Mouse (Mus musculus) right cerebral cortex, adult 2 months (tissue): ENCODE measurements at regions not wholly inside any gene's neighbourhood (a gene's known extent, or its start where the extent isn't known, plus 50 kb on each side); places are given as distances from the start of the nearest gene placed in this dataset.

Source experiments
- DNase-seq, 2 experiments: peaks; one replicate each; pipeline ENCODE4 v3.0.0; 2021 to 2022; ENCODE audit warnings: low spot score in 2 of 2

- peak; percentile 98 for DNase-seq
Measured at GRCm38 (mm10) chr15:85634322-85635141, 52.3 kb upstream of the Wnt7b start.

- no peak for DNase-seq
Measured at GRCm38 (mm10) chr15:85635425-85635824, 53.2 kb upstream of the Wnt7b start.

GRCm38 (mm10) chr15:85639566-85639965 is 57.3 kb upstream of the Wnt7b start:
- DNase-seq, result no peak

DNA sequence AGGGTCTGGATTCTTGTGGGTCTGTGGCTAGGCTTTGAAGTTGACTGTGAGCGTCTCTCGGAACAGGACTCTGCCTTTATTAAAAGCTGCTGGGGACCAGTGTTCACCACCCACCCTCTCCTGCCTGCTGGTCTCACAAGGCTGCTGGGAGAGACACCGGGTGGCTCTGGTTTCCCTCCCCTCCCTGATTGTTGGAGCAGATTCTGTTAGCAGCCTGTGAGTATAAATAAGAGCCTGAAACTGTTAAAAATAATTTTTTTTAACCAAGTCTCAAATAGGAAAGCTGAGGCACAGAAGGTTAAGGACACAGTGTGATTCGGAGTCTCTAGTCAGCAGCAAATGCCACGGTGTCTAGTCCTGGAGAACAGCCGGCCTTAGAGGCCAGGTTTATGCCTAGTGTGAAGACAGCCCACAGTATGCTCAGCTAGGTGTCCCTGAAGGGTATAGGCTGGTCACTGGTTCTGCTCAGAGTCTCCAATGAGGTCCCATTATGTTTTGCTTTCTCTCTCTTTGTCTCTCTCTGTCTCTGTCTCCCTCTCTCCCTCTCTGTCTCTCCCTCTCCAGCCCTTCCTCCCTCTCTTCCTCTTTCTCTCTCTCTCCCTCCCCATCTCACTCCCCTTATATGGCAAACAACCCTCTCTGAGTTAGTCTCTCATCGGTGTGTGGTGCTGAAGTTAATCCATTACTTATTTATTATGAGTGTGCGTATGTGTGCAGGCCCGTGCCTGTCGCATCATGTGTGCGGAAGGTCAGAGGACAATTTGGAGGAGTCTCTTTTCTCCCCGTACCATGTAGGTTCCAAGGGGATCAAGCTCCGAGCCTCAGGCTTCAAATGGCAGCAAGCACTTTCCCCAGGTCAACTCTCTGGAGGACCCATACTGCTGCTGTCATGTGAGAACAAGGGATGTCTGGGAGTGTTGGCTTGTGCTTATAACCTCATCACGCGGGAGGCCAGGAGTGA is 59.1 kb upstream of the Wnt7b start:
- no peak for DNase-seq

DNA sequence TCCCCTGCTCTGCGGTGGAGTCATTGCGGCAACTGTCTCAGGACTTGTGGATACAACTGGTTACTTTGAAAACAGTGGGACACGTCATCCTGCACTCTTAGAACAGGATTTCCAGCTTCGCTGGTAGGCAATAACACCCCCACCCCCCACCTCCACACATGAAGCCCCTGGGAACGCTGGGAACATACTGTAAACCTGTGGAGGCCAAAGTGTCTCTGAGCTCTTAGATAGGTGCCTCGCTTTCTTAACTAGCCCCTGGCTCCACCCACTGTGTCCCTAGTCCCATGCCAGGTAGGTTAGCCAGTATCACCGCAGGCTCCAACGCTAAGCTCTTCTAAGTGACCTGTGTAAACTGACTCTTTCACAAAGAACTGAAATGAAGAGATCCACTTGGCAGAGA is 63.1 kb upstream of the Wnt7b start:
- DNase-seq, result no peak

DNA sequence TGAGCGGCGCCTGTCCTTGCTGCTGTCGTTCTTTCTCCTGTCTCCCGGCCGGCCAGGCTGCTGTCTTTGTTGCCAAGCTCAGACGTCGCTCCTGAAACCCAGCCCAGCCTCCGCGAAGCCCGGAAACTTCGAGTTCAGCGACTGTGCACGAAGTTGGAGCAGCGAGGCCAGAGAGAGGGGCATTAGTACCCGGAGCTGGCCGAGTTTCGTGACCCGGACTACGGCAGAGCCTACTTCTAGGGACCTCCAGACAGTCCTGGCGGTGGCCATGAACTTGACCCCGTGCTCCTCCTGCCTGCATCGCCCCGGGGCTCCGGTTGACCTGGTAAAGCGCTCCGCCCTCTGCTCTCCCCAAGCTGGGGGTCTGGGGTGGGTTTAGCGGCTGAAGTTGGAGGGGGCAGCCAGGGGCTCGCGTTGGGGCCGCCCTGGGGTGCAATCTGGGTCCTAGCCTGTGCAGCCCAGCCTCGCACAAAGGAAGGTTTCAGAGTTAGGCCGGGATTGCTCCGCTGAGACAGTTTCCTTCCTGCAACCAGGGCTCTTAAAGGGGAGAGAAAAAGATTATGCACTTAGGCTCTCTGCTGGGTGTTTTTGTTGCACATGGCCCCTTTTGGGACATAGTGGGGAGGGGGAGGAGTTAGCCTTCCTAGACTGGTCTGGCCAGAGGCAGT is 63.8 kb upstream of the Wnt7b start:
- DNase-seq, result peak in 1 of 2 experiments; percentile 43

DNA sequence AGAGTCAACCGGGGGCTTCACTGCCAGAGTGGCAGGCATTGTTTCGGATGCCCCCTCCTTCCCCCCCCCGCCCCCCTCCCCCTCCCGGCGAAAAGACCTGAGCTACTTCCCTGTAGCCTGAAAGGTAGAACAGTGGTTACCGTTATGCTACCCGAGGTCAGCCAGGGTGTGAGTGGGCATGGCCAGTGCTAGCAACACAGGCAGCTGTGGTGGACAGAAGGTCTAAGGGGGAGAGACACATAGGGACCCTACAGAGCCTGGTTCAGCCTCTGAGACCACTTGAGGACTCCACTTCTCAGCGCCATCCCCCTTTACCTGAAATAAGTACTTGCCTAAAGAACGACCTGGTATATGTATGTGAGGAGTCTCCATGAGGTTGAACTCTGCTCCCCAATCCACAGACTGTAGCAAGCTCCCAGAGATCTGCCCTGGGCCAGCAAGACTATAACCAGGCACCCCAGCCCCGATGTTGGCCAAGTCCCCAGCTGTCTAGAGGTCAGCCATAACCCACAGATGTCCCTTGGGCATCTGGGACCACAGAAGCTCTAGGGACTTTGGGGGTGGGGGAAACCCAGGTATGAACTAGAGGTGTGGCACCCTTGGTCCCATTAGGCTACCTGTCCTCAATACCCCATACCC is 64.5 kb upstream of the Wnt7b start:
- DNase-seq, result no peak

GRCm38 (mm10) chr15:85647593-85647992 is 65.3 kb upstream of the Wnt7b start:
- no peak for DNase-seq

- DNase-seq, result no peak
Measured at GRCm38 (mm10) chr15:85650241-85650640, 68.0 kb upstream of the Wnt7b start.

DNA sequence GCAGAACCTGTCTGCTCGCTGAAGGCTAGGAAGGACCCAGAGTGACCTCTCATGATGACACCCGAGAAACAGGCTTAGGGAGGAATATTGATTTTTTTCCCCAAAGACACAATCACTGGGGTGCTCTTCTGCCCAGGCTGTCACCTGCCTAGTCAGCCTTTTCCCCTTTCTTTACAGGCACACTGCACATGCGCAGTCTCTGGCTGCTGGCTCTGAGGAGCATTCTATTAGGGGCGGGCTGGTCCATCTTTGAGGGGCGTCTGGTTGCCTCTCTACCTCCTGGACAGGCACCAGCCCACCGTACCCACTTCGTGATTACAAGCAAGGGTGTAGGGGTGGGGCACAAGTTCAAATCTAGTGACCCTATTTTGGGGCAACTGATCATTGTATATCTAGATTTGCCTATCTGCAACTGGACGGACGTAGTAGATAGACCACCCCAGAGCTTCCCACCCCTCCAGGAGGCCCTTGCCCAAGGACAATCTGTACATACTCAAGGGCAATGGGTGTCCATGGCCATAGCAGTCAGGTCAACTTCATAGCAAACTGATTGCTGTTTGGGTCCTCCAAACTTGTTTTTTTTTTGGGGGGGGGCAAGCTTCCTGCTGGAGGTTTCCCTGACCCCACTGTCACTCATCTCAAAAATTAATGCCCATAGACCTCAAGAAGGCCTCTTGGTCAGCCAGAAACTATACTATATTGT is 69.6 kb upstream of the Wnt7b start:
- no peak for DNase-seq

DNA sequence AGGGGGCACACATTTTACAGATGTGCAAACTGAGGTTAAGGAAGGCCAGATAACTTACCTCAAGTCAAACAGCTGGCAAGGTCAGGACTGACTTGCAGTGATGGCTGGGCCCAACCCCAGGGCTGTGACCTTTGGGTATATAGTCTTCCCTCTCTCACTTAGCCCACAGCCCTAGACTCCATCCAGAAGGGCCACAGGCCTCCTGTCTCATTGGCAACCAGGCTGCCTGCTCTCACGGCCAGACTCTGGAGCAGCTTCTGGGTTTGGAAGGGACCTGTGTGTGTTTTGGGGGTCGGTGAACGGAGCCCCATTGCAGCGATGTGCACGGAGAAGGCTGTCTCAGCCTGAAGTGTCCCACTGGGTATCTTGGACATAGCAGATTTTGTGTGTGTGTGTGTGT is 70.2 kb upstream of the Wnt7b start:
- no peak for DNase-seq

DNA sequence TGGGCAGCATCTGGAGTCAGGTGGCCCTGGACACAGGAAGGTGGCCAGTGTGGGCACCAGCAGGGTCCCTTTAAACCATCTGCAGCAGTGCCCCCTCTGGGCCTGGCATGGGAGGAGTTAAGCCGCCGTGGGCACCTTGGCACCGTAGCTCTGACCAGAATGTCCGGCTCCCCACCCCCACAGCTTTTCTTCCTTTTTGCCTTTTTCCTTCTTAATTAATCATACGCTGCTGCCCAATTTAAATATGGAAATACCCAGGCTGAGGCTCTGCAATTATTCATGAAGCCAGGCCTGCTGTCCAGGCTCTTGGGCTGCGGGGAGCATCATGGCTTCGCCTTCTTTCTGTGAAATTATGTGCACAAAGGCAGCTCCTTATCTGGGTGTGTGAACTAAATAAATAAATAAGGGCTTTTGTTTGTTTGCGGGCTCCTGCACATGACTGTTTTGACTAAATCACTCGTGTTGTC is 70.6 kb upstream of the Wnt7b start:
- DNase-seq, result peak; percentile 39 to 68

GRCm38 (mm10) chr15:85653421-85654401 is 71.4 kb upstream of the Wnt7b start:
- peak; percentile 72 to 85 for DNase-seq

GRCm38 (mm10) chr15:85654791-85655190 is 72.5 kb upstream of the Wnt7b start:
- DNase-seq, result no peak

GRCm38 (mm10) chr15:85655751-85656167 is 73.5 kb upstream of the Wnt7b start:
- peak in 1 of 2 experiments; percentile 23 for DNase-seq

- no peak for DNase-seq
Measured at GRCm38 (mm10) chr15:85656852-85657251, 74.6 kb upstream of the Wnt7b start.

DNA sequence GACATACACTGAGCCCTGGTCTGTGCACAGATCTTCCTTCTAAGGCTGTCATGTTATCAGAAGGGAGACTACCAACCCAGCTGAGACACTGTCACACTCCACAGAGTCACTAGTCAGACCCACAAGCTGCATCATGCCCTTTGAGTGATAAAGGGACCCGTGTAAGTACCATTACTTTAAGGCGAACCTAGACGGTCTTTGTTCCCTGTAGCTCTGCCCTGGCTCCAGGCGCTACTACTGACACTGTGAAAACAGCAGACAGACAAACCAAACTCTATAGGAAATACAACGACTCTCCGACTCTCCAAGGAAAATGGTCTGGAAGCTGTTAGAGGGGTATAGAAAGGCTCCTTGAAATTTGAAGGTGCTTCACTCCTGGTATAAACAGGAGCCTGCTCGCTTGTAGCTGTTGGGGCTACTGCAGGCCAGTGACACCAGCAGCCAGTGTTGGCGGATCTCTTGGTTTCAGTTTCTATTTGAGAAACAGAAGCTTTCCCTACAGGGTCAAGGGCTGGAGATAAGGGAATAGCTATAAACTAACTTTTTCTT is 75.2 kb upstream of the Wnt7b start:
- DNase-seq, result no peak

GRCm38 (mm10) chr15:85658101-85658885 is 76.0 kb upstream of the Wnt7b start:
- no peak for DNase-seq
